In the genomic region with DNA sequence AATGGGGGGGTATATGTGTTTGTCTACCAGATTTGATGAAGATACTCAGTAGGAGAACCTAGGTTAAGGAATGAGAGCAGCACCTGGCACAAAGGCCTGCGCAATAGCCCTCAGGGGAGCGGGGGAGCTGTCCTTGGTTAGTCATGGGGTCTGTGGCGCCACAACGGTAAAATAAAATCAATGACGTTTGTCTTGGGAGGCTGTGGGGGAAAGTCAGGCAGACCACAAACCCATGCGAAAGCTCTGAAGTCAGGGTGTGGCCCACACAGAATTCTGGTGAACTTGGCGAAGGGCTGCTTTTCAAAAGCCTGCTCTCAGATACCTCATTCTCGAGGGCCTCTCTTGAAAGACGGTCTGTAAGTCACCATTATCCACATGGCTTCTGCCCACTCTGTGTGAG, we compare ENCODE assay signal across 19 mouse cellular contexts. TPM values are rescaled to one million over a fixed set of nuclear protein-coding genes. Genes with fewer than 3 reads are reported as not detected.
"Had no signal": no experiment of that assay in that cellular context is flagged by ENCODE, and none has a peak within 500 bp of the region (broad histone marks: within the 10 kb centered on the region; RNA-seq: fewer than 3 reads in every experiment).

No protein-coding gene starts in this region.

- H3K27me3 ChIP-seq: limb, embryonic 12.5 days; limb, embryonic 15.5 days; neural tube, embryonic 12.5 days had no signal

- DNase-seq: kidney, adult 18-20 months; kidney, adult 9 months; kidney, postnatal 25 days; layer of hippocampus, adult 9-11 months; layer of hippocampus, postnatal 36 days; left cerebral cortex, postnatal 4 days; liver, postnatal 0 days; lung, embryonic 14.5 days; thymus, adult 18-20 months; thymus, postnatal 4 days had no signal

- H3K36me3 ChIP-seq: limb, embryonic 12.5 days; limb, embryonic 15.5 days; midbrain, embryonic 12.5 days; midbrain, embryonic 15.5 days; neural tube, embryonic 12.5 days; neural tube, embryonic 15.5 days had no signal

- H3K4me3 ChIP-seq: layer of hippocampus, adult 2 months; left cerebral cortex, adult 2 months; limb, embryonic 12.5 days; limb, embryonic 15.5 days; midbrain, embryonic 12.5 days; midbrain, embryonic 15.5 days; neural tube, embryonic 12.5 days; neural tube, embryonic 15.5 days had no signal

RNA-seq across cellular contexts. Expression of a gene that starts 25.8 kb away (rescaled TPM):
- polyA plus RNA-seq: liver, postnatal 0 days had no signal

RNA-seq across cellular contexts. Expression of a gene that starts 53.0 kb away (rescaled TPM):
- polyA plus RNA-seq: macrophage had no signal
